Mouse (Mus musculus) intestine, postnatal 0 days (tissue): Measurements from ENCODE around the gene D10Wsu102e. TPM values are rescaled to one million over a fixed set of nuclear protein-coding genes. Genes with fewer than 3 reads are reported as not detected.
"Not testable (repeated sequence)": the region's sequence is repeated elsewhere in the genome, so short reads cannot be mapped to it uniquely, and the experiment has no call there.

Source experiments
- ATAC-seq: fragments of 200-750 bp; cut with Nextera tagmentation; 2 replicates; pipeline ENCODE4 v1.8.0; 2017; ENCODE audit warnings: mild to moderate bottlenecking, moderate TSS enrichment, moderate library complexity
- H3K27ac ChIP-seq: fragments of 300-500 bp; sonication (generic); 2 replicates; pipeline ENCODE4 v1.5.1; 2014; ENCODE audit warnings: mild to moderate bottlenecking, low read depth, low read length, moderate library complexity
- H3K27me3 ChIP-seq: fragments of 300-500 bp; sonication (generic); replicated peaks from 2 replicates; pipeline ENCODE4 v1.6.1; 2014; ENCODE audit warnings: low read length, mixed read lengths; ENCODE audit not compliant: control insufficient read depth, insufficient read depth
- H3K36me3 ChIP-seq: fragments of 300-500 bp; sonication (generic); 2 replicates; pipeline ENCODE4 v1.6.1; 2014; ENCODE audit warnings: mild to moderate bottlenecking, moderate library complexity; ENCODE audit not compliant: control insufficient read depth, insufficient read depth
- H3K4me1 ChIP-seq: fragments of 300-500 bp; sonication (generic); replicated peaks from 2 replicates; pipeline ENCODE4 v1.6.1; 2014; ENCODE audit warnings: antibody characterized with exemption, low read length, mixed read lengths; ENCODE audit not compliant: control insufficient read depth, insufficient read depth
- H3K4me2 ChIP-seq: fragments of 300-500 bp; sonication (generic); replicated peaks from 2 replicates; pipeline ENCODE4 v1.6.1; 2014; ENCODE audit warnings: low read depth, mild to moderate bottlenecking, moderate library complexity
- H3K4me3 ChIP-seq: fragments of 300-500 bp; sonication (generic); 2 replicates; pipeline ENCODE4 v1.5.1; 2014; ENCODE audit warnings: low read depth, low read length
- H3K9ac ChIP-seq: fragments of 300-500 bp; sonication (generic); 2 replicates; pipeline ENCODE4 v1.6.1; 2014; ENCODE audit warnings: mild to moderate bottlenecking, low read depth, low read length
- H3K9me3 ChIP-seq: fragments of 300-500 bp; sonication (generic); 2 replicates; pipeline ENCODE4 v1.6.1; 2016; ENCODE audit warnings: mixed run types; ENCODE audit not compliant: control insufficient read depth
- CTCF ChIP-seq: sonication (generic); IDR thresholded peaks from 2 replicates; pipeline ENCODE4 v1.5.1; 2016; ENCODE audit warnings: low read depth, mild to moderate bottlenecking, control low read depth, antibody characterized with exemption, moderate library complexity
- WGBS: fragments of 180-500 bp; shearing (Covaris S2); extraction: QIAGEN DNeasy Blood & Tissue Kit; methylation state at CpG from one replicate; pipeline ENCODE4 v1.1.7; 2014; 5-methylcytosine and 5-hydroxymethylcytosine counted together
- polyA plus RNA-seq: library from polyadenylated mRNA; unstranded; fragments of >200 nt; fragmentation: Nextera tagmentation; extraction: Ambion mirVana; gene quantifications from 2 replicates; pipeline ENCODE4 v1.2.1, GENCODE M21; 2015

The D10Wsu102e gene
- polyA plus RNA-seq, 1 experiment from 2014 or later, result 0.17 TPM

DNA sequence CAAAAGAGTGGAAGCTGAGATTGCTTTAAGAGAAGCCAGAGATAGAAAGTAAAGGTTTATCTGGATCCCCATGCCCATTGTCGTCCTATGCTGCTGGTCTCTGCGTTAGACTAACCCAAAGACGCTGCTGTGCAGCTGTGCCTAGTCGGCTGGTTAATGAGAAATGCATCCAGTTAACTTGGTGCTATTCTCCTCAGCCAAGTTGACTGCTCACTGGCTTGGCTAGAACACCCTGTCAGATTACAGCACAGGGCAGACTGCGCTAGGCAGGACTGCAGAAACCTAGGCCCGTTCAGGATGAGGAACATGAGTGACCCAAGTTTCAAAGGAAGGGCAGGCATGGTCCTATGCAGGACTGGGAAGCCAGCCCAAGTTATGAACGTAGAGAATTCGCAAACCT is 3.4 kb downstream of the D10Wsu102e start:
- ATAC-seq, result no peak
- H3K9ac ChIP-seq, result no peak overlapping the region
- H3K4me3 ChIP-seq, result no peak overlapping the region
- TF ChIP-seq CTCF, result no peak
- 95% methylated on average over 8 of the region's 8 CpGs for WGBS
- H3K27me3 ChIP-seq, result no peaks in the 10 kb centered on the region
- H3K4me1 ChIP-seq, result no peaks in the 10 kb centered on the region
- no peak overlapping the region for H3K4me2 ChIP-seq
- no peaks in the 10 kb centered on the region for H3K9me3 ChIP-seq
- peaks cover 58% of the 10 kb centered on the region for H3K36me3 ChIP-seq
- H3K27ac ChIP-seq, result no peak overlapping the region

DNA sequence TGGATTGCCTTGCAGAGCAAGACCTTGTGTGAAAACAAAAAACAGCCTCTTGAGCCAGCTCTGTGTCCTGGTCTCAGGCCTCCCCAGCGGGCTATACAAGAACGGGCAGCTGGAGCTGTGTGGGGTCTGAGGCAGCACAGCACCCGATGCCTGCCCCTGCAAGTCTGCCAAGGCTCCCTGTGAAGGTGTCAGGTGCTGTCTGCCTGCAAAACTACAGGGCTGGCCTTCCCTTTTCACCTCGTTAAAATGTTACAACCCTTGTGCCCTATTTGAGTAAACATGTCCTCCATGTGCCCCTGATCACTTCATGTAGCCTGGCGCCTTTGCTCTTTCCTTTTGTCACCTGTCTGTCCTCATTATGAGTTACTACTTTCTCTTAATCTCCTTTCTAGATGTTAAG is 8.9 kb downstream of the D10Wsu102e start:
- Histone ChIP-seq H3K27me3 (no peaks in the 10 kb centered on the region), H3K9me3 (no peaks in the 10 kb centered on the region), H3K4me1 (no peaks in the 10 kb centered on the region), H3K27ac (no peak overlapping the region), H3K36me3 (peaks cover 56% of the 10 kb centered on the region), H3K4me3 (no peak overlapping the region), H3K9ac (no peak overlapping the region), H3K4me2 (no peak overlapping the region)
- ATAC-seq, result no peak
- WGBS, result 63% methylated on average over 5 of the region's 5 CpGs
- TF ChIP-seq CTCF, result no peak

DNA sequence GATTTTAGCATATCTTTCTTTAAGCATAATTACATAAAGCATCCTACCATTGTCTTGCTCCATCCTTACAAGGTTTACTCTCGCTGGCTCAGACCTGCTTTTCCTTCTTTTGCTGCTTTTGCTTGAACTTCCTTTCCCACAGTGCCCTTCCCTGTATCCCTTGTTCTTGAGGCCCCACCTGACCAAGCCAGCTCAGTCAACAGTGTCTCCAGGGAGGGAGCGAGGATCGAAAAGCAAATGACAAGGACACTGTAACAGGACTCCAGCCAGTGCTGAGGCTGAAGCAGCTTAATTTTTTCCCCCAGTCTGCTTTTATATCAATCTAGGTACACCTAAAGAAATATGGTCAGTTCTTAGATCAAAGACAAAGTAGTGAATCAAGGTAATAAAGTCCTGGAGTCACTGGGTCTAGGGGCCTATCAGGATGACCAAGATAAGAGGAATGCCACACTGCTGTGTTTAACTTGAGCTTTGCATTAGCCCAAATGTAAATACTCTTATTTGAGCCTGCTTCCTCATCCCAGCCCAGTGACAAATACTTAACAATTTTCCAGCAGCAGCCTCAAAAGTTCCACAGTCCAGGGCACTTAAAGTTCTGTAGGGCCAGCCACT is 14.1 kb downstream of the D10Wsu102e start:
- H3K27ac ChIP-seq, result no peak overlapping the region
- H3K27me3 ChIP-seq, result no peaks in the 10 kb centered on the region
- no peak for TF ChIP-seq CTCF
- ATAC-seq, result no peak
- no peaks in the 10 kb centered on the region for H3K9me3 ChIP-seq
- 55% methylated on average over 3 of the region's 3 CpGs for WGBS
- H3K36me3 ChIP-seq, result peaks cover 9% of the 10 kb centered on the region
- no peaks in the 10 kb centered on the region for H3K4me1 ChIP-seq
- H3K4me2 ChIP-seq, result no peak overlapping the region
- no peak overlapping the region for H3K4me3 ChIP-seq
- no peak overlapping the region for H3K9ac ChIP-seq

DNA sequence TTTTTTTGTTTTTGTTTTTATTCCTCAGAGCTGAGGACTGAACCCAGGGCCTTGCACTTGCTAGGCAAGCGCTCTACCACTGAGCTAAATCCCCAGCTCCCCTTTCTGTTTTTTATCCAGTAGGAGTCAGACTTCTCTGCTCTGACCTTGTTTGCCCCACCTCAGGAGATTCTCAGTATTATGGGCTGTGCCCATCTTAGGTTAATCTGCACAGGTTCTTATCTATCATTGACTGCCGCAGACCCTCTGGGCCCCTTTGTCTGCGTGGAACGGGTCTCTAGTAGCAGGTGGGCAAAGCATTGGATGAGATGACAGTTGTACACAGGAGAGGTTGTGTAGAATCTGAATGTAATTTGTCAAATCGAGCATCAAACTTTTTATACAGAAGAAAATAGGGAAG is 15.4 kb downstream of the D10Wsu102e start:
- WGBS, result 90% methylated on average over 5 of the region's 5 CpGs
- H3K4me2 ChIP-seq, result not testable (repeated sequence)

DNA sequence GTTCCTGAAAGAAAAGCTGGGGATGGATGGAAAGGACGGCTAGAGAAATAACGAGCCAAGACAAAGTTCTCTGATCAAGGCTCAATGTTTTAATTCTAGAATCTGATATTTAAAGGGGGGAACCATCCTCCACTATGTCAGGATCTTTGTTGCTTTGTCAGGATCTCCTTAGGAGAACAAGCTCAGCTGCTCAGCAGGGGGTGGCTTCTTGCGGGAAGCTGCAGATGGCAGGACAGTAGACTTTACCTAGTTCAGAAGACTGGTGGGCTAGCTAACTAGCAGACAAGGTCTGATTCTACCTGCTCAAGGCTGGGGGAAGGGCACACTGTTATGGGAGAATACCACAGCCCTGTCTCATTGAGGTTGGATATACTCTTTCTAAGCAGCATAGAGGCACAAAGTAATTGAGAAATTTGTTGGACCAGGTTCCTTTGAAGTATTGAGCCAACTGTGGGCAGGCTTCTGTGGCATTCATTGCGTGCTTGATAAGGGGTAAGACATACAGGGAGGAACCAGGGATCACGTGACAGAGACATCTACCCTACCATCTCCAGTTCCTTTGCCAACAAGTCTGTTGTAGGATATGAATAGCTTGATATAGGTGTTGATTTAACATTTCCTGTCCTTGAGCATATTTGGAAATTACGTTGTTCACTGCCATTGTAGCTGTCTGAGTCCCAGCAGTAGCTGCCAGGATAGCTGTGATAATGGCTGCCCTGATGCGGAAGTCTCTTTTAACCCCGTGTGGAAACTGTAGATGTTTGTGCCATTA is 17.1 kb downstream of the D10Wsu102e start:
- Histone ChIP-seq H3K27ac (no peak overlapping the region), H3K9me3 (no peaks in the 10 kb centered on the region), H3K4me2 (no peak overlapping the region), H3K9ac (no peak overlapping the region), H3K27me3 (no peaks in the 10 kb centered on the region), H3K4me3 (no peak overlapping the region), H3K4me1 (no peaks in the 10 kb centered on the region), H3K36me3 (peaks cover 6% of the 10 kb centered on the region)
- no peak for TF ChIP-seq CTCF
- WGBS, result 89% methylated on average over 8 of the region's 8 CpGs
- ATAC-seq, result no peak

More for the DNA sequence above, 15.4 kb downstream of the D10Wsu102e start:
- not testable (repeated sequence) for H3K27me3 ChIP-seq, H3K4me3 ChIP-seq, H3K9ac ChIP-seq, H3K27ac ChIP-seq, ATAC-seq, H3K4me1 ChIP-seq, H3K9me3 ChIP-seq
- peaks cover 12% of the 10 kb centered on the region for H3K36me3 ChIP-seq

DNA sequence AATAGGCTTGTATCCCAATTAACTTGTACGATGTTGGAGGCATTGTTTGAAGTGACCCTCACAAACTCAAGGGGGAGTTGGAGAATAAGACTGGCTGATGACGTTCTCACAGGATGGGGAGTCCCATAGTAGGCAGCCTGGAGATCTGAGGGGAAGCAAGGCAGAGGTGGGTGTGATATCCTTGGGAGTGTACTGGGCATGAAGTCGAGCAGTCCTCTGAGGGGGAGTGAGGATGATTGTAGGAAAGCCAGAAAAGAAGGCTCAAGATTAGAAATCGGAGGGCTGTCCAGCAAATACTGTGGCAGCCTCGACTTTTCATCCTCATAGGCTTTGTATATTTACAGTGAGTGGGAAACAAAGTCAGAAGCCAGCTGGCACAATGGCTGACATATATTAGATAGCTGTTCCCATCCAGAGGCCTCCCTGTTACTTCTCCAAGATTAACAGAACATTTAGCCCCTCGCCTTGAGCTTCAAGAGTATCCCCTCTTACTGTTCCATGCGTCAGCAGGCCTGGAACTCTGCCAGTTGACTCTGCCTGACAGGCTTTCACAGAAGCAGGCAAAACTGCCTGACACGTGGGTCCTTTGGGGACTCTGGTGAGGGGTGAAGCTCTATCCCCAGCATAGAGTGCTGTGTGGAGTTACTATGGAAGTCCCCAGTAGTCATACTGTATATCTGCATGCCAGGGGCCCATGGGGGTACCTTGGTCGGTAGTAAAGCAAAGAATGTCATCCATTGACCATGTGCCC is 18.2 kb downstream of the D10Wsu102e start:
- no peak overlapping the region for H3K27ac ChIP-seq
- peaks cover 3% of the 10 kb centered on the region; the same call in 1 of the 2 replicates for H3K36me3 ChIP-seq
- TF ChIP-seq CTCF, result no peak
- no peaks in the 10 kb centered on the region for H3K27me3 ChIP-seq
- no peak overlapping the region for H3K4me3 ChIP-seq
- WGBS, result 80% methylated on average over 9 of the region's 9 CpGs
- H3K4me2 ChIP-seq, result no peak overlapping the region
- no peak overlapping the region for H3K9ac ChIP-seq
- H3K4me1 ChIP-seq, result no peaks in the 10 kb centered on the region
- no peak for ATAC-seq
- H3K9me3 ChIP-seq, result no peaks in the 10 kb centered on the region
